Mouse (Mus musculus) kidney, embryonic 16.5 days (tissue): Measurements from ENCODE around the gene Srpk2. TPM values are rescaled to one million over a fixed set of nuclear protein-coding genes. Genes with fewer than 3 reads are reported as not detected.
"Not testable (repeated sequence)": the region's sequence is repeated elsewhere in the genome, so short reads cannot be mapped to it uniquely, and the experiment has no call there.

Experiments used
- ATAC-seq: fragments of 200-750 bp; cut with Nextera tagmentation; 2 replicates; pipeline ENCODE4 v1.8.0; 2017; ENCODE audit warnings: moderate TSS enrichment; ENCODE audit not compliant: low FRiP score, low TSS enrichment
- H3K27ac ChIP-seq: fragments of 300-500 bp; sonication (generic); 2 replicates; pipeline ENCODE4 v1.5.1; 2014; ENCODE audit warnings: low read length
- H3K27me3 ChIP-seq: fragments of 300-500 bp; sonication (generic); 2 replicates; pipeline ENCODE4 v1.6.1; 2014; ENCODE audit warnings: low read length, control low read depth, mixed read lengths; ENCODE audit not compliant: insufficient read depth
- H3K36me3 ChIP-seq: fragments of 300-500 bp; sonication (generic); 2 replicates; pipeline ENCODE4 v1.6.1; 2014; ENCODE audit warnings: low read length, control low read depth, mixed read lengths; ENCODE audit not compliant: insufficient read depth
- H3K4me1 ChIP-seq: fragments of 300-500 bp; sonication (generic); 2 replicates; pipeline ENCODE4 v1.6.1; 2014; ENCODE audit warnings: low read length, control low read depth, mixed read lengths; ENCODE audit not compliant: insufficient read depth
- H3K4me2 ChIP-seq: fragments of 300-500 bp; sonication (generic); replicated peaks from 2 replicates; pipeline ENCODE4 v1.6.1; 2014; ENCODE audit warnings: low read depth, low read length
- H3K4me3 ChIP-seq: fragments of 300-500 bp; sonication (generic); 2 replicates; pipeline ENCODE4 v1.5.1; 2014; ENCODE audit warnings: mild to moderate bottlenecking, low read length
- H3K9ac ChIP-seq: fragments of 300-500 bp; sonication (generic); replicated peaks from 2 replicates; pipeline ENCODE4 v1.6.1; 2014; ENCODE audit warnings: low read length
- H3K9me3 ChIP-seq: fragments of 300-500 bp; sonication (generic); 2 replicates; pipeline ENCODE4 v1.6.1; 2016; ENCODE audit warnings: low read length, control low read depth
- WGBS: fragments of 180-500 bp; shearing (Covaris S2); extraction: QIAGEN DNeasy Blood & Tissue Kit; methylation state at CpG from one replicate; pipeline ENCODE4 v1.1.7; 2014; 5-methylcytosine and 5-hydroxymethylcytosine counted together
- polyA plus RNA-seq: library from polyadenylated mRNA; unstranded; fragments of >200 nt; fragmentation: Nextera tagmentation; extraction: Ambion mirVana; gene quantifications from 2 replicates; pipeline ENCODE4 v1.2.1, GENCODE M21; 2015

Gene Srpk2
- polyA plus RNA-seq, 1 experiment from 2014 or later, result 40.4 TPM

- peaks cover 48% of the 10 kb centered on the region for H3K9me3 ChIP-seq
- H3K27ac ChIP-seq, result no peak overlapping the region
- no peaks in the 10 kb centered on the region for H3K27me3 ChIP-seq
- H3K4me2 ChIP-seq, result no peak overlapping the region
- H3K36me3 ChIP-seq, result peaks cover 53% of the 10 kb centered on the region
- H3K4me3 ChIP-seq, result no peak overlapping the region
- H3K9ac ChIP-seq, result no peak overlapping the region
- ATAC-seq, result no peak
- WGBS, result 100% methylated on average over 1 of the region's 1 CpGs
- peaks cover 4% of the 10 kb centered on the region; the same call in 1 of the 2 replicates for H3K4me1 ChIP-seq
Measured at GRCm38 (mm10) chr5:23709661-23710060, 25.2 kb upstream of the Srpk2 start.

GRCm38 (mm10) chr5:23706601-23707597 lies 22.5 kb upstream of the Srpk2 start:
- not testable (repeated sequence) for ATAC-seq, H3K4me1 ChIP-seq, H3K27ac ChIP-seq, H3K27me3 ChIP-seq, H3K4me3 ChIP-seq, H3K9ac ChIP-seq, H3K4me2 ChIP-seq
- H3K9me3 ChIP-seq, result peaks cover 69% of the 10 kb centered on the region
- WGBS, result 98% methylated on average over 29 of the region's 34 CpGs
- peaks cover 78% of the 10 kb centered on the region for H3K36me3 ChIP-seq

GRCm38 (mm10) chr5:23697457-23697856 lies 13.0 kb upstream of the Srpk2 start:
- peaks cover 63% of the 10 kb centered on the region for H3K9me3 ChIP-seq
- 97% methylated on average over 1 of the region's 1 CpGs for WGBS
- H3K4me2 ChIP-seq, result no peak overlapping the region
- H3K27ac ChIP-seq, result no peak overlapping the region
- H3K9ac ChIP-seq, result no peak overlapping the region
- H3K4me1 ChIP-seq, result no peaks in the 10 kb centered on the region
- ATAC-seq, result no peak
- H3K27me3 ChIP-seq, result no peaks in the 10 kb centered on the region
- peaks cover 43% of the 10 kb centered on the region for H3K36me3 ChIP-seq
- H3K4me3 ChIP-seq, result no peak overlapping the region

- Histone ChIP-seq H3K27me3 (no peaks in the 10 kb centered on the region), H3K4me1 (no peaks in the 10 kb centered on the region), H3K27ac (no peak overlapping the region), H3K9me3 (no peaks in the 10 kb centered on the region), H3K36me3 (no peaks in the 10 kb centered on the region), H3K4me3 (no peak overlapping the region), H3K9ac (no peak overlapping the region), H3K4me2 (no peak overlapping the region)
- ATAC-seq, result no peak
- WGBS, result 88% methylated on average over 4 of the region's 4 CpGs
Measured at GRCm38 (mm10) chr5:23683431-23683830, 986 bp downstream of the Srpk2 start.

- H3K27me3 ChIP-seq, result no peaks in the 10 kb centered on the region
- no peak overlapping the region for H3K27ac ChIP-seq
- no peak overlapping the region for H3K4me2 ChIP-seq
- no peak overlapping the region for H3K9ac ChIP-seq
- H3K4me1 ChIP-seq, result peaks cover 3% of the 10 kb centered on the region; the same call in 1 of the 2 replicates
- 67% methylated on average over 3 of the region's 3 CpGs for WGBS
- ATAC-seq, result no peak
- no peak overlapping the region for H3K4me3 ChIP-seq
- no peaks in the 10 kb centered on the region for H3K36me3 ChIP-seq
- no peaks in the 10 kb centered on the region for H3K9me3 ChIP-seq
Measured at GRCm38 (mm10) chr5:23679006-23679405, 5.4 kb downstream of the Srpk2 start.

GRCm38 (mm10) chr5:23677883-23678282 lies 6.5 kb downstream of the Srpk2 start:
- no peak overlapping the region for H3K27ac ChIP-seq
- H3K4me1 ChIP-seq, result peaks cover 3% of the 10 kb centered on the region; the same call in 1 of the 2 replicates
- no peak overlapping the region for H3K4me3 ChIP-seq
- H3K27me3 ChIP-seq, result no peaks in the 10 kb centered on the region
- H3K4me2 ChIP-seq, result no peak overlapping the region
- WGBS, result 90% methylated on average over 5 of the region's 5 CpGs
- no peak overlapping the region for H3K9ac ChIP-seq
- no peak for ATAC-seq
- no peaks in the 10 kb centered on the region for H3K9me3 ChIP-seq
- H3K36me3 ChIP-seq, result no peaks in the 10 kb centered on the region

- no peak overlapping the region for H3K9ac ChIP-seq
- no peaks in the 10 kb centered on the region for H3K27me3 ChIP-seq
- no peak overlapping the region for H3K27ac ChIP-seq
- H3K4me1 ChIP-seq, result peaks cover 3% of the 10 kb centered on the region; the same call in 1 of the 2 replicates
- 88% methylated on average over 5 of the region's 5 CpGs for WGBS
- no peaks in the 10 kb centered on the region for H3K9me3 ChIP-seq
- H3K36me3 ChIP-seq, result no peaks in the 10 kb centered on the region
- no peak for ATAC-seq
- no peak overlapping the region for H3K4me2 ChIP-seq
- H3K4me3 ChIP-seq, result no peak overlapping the region
Measured at GRCm38 (mm10) chr5:23677072-23677453, 7.4 kb downstream of the Srpk2 start.

- Histone ChIP-seq H3K27me3 (no peaks in the 10 kb centered on the region), H3K4me3 (peak overlapping the region; percentile 79), H3K27ac (no peak overlapping the region), H3K9ac (peak overlapping the region; percentile 71), H3K4me1 (peaks cover 3% of the 10 kb centered on the region; the same call in 1 of the 2 replicates), H3K36me3 (no peaks in the 10 kb centered on the region), H3K9me3 (no peaks in the 10 kb centered on the region), H3K4me2 (peak overlapping the region; percentile 83)
- peak; percentile 63 for ATAC-seq
- 11% methylated on average over 31 of the region's 41 CpGs for WGBS
Measured at GRCm38 (mm10) chr5:23676156-23677071, 8.0 kb downstream of the Srpk2 start.

- H3K27ac ChIP-seq, result peak overlapping the region; percentile 58; the same call in 1 of the 2 replicates
- peak overlapping the region; percentile 79 for H3K4me3 ChIP-seq
- peak; percentile 88 for ATAC-seq
- H3K4me2 ChIP-seq, result peak overlapping the region; percentile 83
- no peaks in the 10 kb centered on the region for H3K27me3 ChIP-seq
- H3K9me3 ChIP-seq, result no peaks in the 10 kb centered on the region
- peaks cover 3% of the 10 kb centered on the region; the same call in 1 of the 2 replicates for H3K4me1 ChIP-seq
- no peaks in the 10 kb centered on the region for H3K36me3 ChIP-seq
- under 1% methylated on average over 57 of the region's 95 CpGs for WGBS
- H3K9ac ChIP-seq, result peak overlapping the region; percentile 71
Measured at GRCm38 (mm10) chr5:23675499-23676155, 8.8 kb downstream of the Srpk2 start.
